ENCODE assay signal across 8 mouse cellular contexts in genomic region chr2:91975581-91976541, GRCm38 (mm10). TPM values are rescaled to one million over a fixed set of nuclear protein-coding genes. Genes with fewer than 3 reads are reported as not detected.
A peak's percentile ranks its signal among the peaks of the same experiment; 100 is the strongest.
DNase-seq lines count a peak whose midpoint lies in the region; ATAC-seq and TF ChIP-seq lines count a peak whose summit lies in the region.

Gene Dgkz (minus strand): TSS chr2:91975864.

- no peak within 1 kb of the TSS for H3K27ac ChIP-seq in gastrocnemius, adult 2 months
- H3K27ac ChIP-seq in hindbrain, embryonic 16.5 days (ENCODE audit: low read depth, low read length): no peak within 1 kb of the TSS
- H3K27ac ChIP-seq in liver, postnatal 0 days (ENCODE audit: low read depth): no peak within 1 kb of the TSS
- no peak within 1 kb of the TSS for H3K27ac ChIP-seq in thymus, adult 2 months (ENCODE audit: control insufficient read depth, insufficient read depth, low read length)

- DNase-seq in left cerebral cortex, adult 18-20 months (ENCODE audit: low spot score in 2 of 2): peak in 1 of 2 experiments; percentile 51
- no peak for DNase-seq in left cerebral cortex, adult 11 months (ENCODE audit: low spot score)
- peak; percentile 18 for DNase-seq in adrenal gland, postnatal 25 days
- peak; percentile 43 for DNase-seq in gastrocnemius, adult 2 months
- no peak for DNase-seq in liver, postnatal 0 days
- DNase-seq in thymus, adult 2 months: peak; percentile 66
- DNase-seq in testis, postnatal 10 days (ENCODE audit: low spot score): no peak

- peak within 1 kb of the TSS; percentile 55 for H3K9ac ChIP-seq in hindbrain, embryonic 16.5 days (ENCODE audit: low read depth, low read length)
- H3K9ac ChIP-seq in liver, postnatal 0 days (replicated peaks): no peak within 1 kb of the TSS

- H3K36me3 ChIP-seq in hindbrain, embryonic 16.5 days (ENCODE audit: control insufficient read depth, insufficient read depth, low read length): no peaks in the 10 kb centered on the region
- H3K36me3 ChIP-seq in liver, postnatal 0 days (replicated peaks; ENCODE audit: insufficient read depth, low read length): no peaks in the 10 kb centered on the region
- H3K36me3 ChIP-seq in thymus, adult 2 months (ENCODE audit: control insufficient read depth, insufficient read depth, low read length): no peaks in the 10 kb centered on the region

- peak within 1 kb of the TSS; percentile 55 for H3K4me2 ChIP-seq in hindbrain, embryonic 16.5 days (ENCODE audit: low read length)
- H3K4me2 ChIP-seq in liver, postnatal 0 days (ENCODE audit: low read depth, low read length): peak within 1 kb of the TSS; percentile 64

- TF ChIP-seq EP300 in liver, postnatal 0 days (IDR thresholded peaks at IDR 0.05; ENCODE audit: low read depth): no peak

- peak within 1 kb of the TSS; percentile 66 for H3K4me3 ChIP-seq in gastrocnemius, adult 2 months
- peak within 1 kb of the TSS; percentile 38 for H3K4me3 ChIP-seq in hindbrain, embryonic 16.5 days (ENCODE audit: low read length)
- peak within 1 kb of the TSS; percentile 44 for H3K4me3 ChIP-seq in liver, postnatal 0 days (ENCODE audit: low read depth, low read length)
- peak within 1 kb of the TSS; percentile 35 for H3K4me3 ChIP-seq in thymus, adult 2 months (ENCODE audit: control insufficient read depth, insufficient read depth, low read length)

- H3K27me3 ChIP-seq in hindbrain, embryonic 16.5 days (replicated peaks; ENCODE audit: control insufficient read depth, insufficient read depth, low read length): peaks cover 9% of the 10 kb centered on the region
- H3K27me3 ChIP-seq in liver, postnatal 0 days (ENCODE audit: insufficient read depth, low read length): peaks cover 43% of the 10 kb centered on the region
- peaks cover 17% of the 10 kb centered on the region; the same call in 1 of the 2 replicates for H3K27me3 ChIP-seq in thymus, adult 2 months (ENCODE audit: control insufficient read depth, insufficient read depth, low read length)

- peaks cover 32% of the 10 kb centered on the region for H3K4me1 ChIP-seq in hindbrain, embryonic 16.5 days (ENCODE audit: control insufficient read depth, insufficient read depth, low read depth, low read length)
- peaks cover 20% of the 10 kb centered on the region for H3K4me1 ChIP-seq in liver, postnatal 0 days (ENCODE audit: insufficient read depth)
- H3K4me1 ChIP-seq in thymus, adult 2 months (replicated peaks; ENCODE audit: control insufficient read depth, insufficient read depth, low read length): peaks cover 28% of the 10 kb centered on the region

- TF ChIP-seq POLR2A in thymus, adult 2 months (IDR thresholded peaks at IDR 0.05; ENCODE audit: control insufficient read depth, extremely low read depth, insufficient read depth, low read length, poor library complexity): no peak

- ATAC-seq in hindbrain, embryonic 16.5 days: peak; percentile 43
- no peak for ATAC-seq in liver, postnatal 0 days

- no peaks in the 10 kb centered on the region for H3K9me3 ChIP-seq in hindbrain, embryonic 16.5 days (ENCODE audit: control insufficient read depth, low read length)
- no peaks in the 10 kb centered on the region for H3K9me3 ChIP-seq in liver, postnatal 0 days (ENCODE audit: low read length)

- WGBS in hindbrain, embryonic 16.5 days: 2% methylated on average over 63 of the region's 79 CpGs
- 3% methylated on average over 76 of the region's 79 CpGs for WGBS in liver, postnatal 0 days (ENCODE audit: insufficient replicate concordance)
- 5% methylated on average over 79 of the region's 79 CpGs for WGBS in thymus, adult 2 months

- TF ChIP-seq CTCF in gastrocnemius, adult 2 months (IDR thresholded peaks at IDR 0.05): no peak
- TF ChIP-seq CTCF in liver, postnatal 0 days (IDR thresholded peaks at IDR 0.05; ENCODE audit: low read depth): no peak
- TF ChIP-seq CTCF in thymus, adult 2 months (IDR thresholded peaks at IDR 0.05; ENCODE audit: borderline replicate concordance, control insufficient read depth, extremely low read depth, insufficient read depth, low read length, poor library complexity): no peak

- intact Hi-C loops in gastrocnemius, adult 2 months (cut with DNase I): no loop called here

RNA-seq across cellular contexts. Expression of gene Dgkz, which starts in this region (rescaled TPM):
- 100 to 1,000 TPM; 491 to 526 TPM for total RNA-seq in left cerebral cortex, adult 18-20 months (2021)
- total RNA-seq in adrenal gland, postnatal 25 days (2021): 42.2 and 61.5 TPM in 2 replicates
- 10 to 100 TPM; 33.7 to 37.5 TPM for total RNA-seq in gastrocnemius, adult 2 months (2021)
- 32.3 and 37.5 TPM in 2 replicates for polyA plus RNA-seq in hindbrain, embryonic 16.5 days (2015; fragmentation: Nextera tagmentation; extraction: Ambion mirVana)
- 13.9 and 15.9 TPM in 2 replicates for polyA plus RNA-seq in liver, postnatal 0 days (2015; fragmentation: Nextera tagmentation; extraction: Ambion mirVana)
- polyA plus RNA-seq in thymus, adult 2 months (2012; rRNA removed): 1,103 and 1,229 TPM in 2 replicates

Comparison
In these comparisons a context has a peak if more than half of its experiments do, and no peak if none do; other contexts are left out.
1. RNA of gene Dgkz (polyA plus RNA-seq): 1,103 to 1,229 TPM in thymus, adult 2 months; 32.3 to 37.5 TPM in hindbrain, embryonic 16.5 days and 13.9 to 15.9 TPM in liver, postnatal 0 days; every median in the first group is over 10 times any median in the second.
2. DNase-seq: peak in adrenal gland, postnatal 25 days (single experiment), gastrocnemius, adult 2 months (single experiment) and thymus, adult 2 months (single experiment); none in left cerebral cortex, adult 11 months (single experiment), liver, postnatal 0 days (single experiment) and testis, postnatal 10 days (single experiment).
3. Peak in every context shown above with its lines, with median percentiles within 50 percentile points of each other: H3K4me3 ChIP-seq.